Mouse (Mus musculus): Measurements from ENCODE around the gene Ttyh1.

- TF ChIP-seq CTCF (IDR thresholded peaks at IDR 0.05; ENCODE audit: control insufficient read depth, insufficient read depth, low read length) (no peak), POLR2A (IDR thresholded peaks at IDR 0.05; ENCODE audit: borderline replicate concordance, control insufficient read depth, low read depth, low read length) (no peak)
Measured at GRCm38 (mm10) chr7:4124856-4125255, 5.6 kb downstream of the Ttyh1 start.

All from bone marrow, adult 2 months (tissue).